Mouse (Mus musculus): ENCODE measurements at regions not wholly inside any gene's neighbourhood (a gene's known extent, or its start where the extent isn't known, plus 50 kb on each side); places are given as distances from the start of the nearest gene placed in this dataset.

DNA sequence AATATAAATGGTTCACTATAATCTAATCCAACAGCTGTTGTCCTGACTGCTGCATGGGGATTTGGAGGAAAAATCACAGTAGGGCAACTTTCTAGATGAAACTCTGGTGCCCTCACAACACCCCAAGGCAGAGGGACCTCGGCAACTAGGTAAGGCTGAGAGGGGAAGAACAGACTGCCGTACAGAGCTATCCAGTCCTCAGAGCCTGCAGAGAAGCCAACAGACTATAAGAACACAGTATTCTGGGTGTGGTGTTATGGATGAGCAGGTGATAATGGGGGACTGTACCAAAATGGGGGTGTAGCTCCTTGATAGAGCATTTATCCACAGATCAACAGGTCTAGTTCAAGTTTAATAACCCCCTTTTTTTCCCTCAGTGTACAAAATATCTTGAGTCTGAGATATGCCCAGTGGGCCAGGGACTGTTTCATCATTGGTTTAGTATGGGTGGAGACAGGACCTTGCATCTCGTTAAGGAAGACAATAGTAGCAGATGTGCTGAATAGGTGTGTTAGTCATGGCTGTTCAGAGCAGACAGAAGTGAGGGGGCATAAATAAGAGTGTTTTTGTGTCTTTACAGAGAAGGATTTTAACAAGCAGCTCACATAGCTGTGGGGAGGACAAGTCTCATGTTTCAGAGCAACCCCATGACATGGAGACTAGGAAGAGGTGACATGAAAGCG is 111.4 kb upstream of the Zfp746 start:
- TF ChIP-seq CTCF (conservative IDR thresholded peaks at IDR 0.05; ENCODE audit: low read length) (no peak), NANOG (IDR thresholded peaks at IDR 0.05; ENCODE audit: borderline replicate concordance, low read length) (no peak)
